Mouse (Mus musculus) embryonic stem cell, embryonic (primary cell): Measurements from ENCODE around the gene Insrr.
"Not testable (repeated sequence)": the region's sequence is repeated elsewhere in the genome, so short reads cannot be mapped to it uniquely, and the experiment has no call there.

ENCODE experiments used
- CTCF ChIA-PET, 4 experiments: fragments of 300-600 bp in 2 of 4; fragments of 350-600 bp in 2 of 4; sonication (Branson Sonifier 250); formaldehyde crosslinking; loops; one replicate each; lab custom pipeline; 2022; ENCODE audit warnings: inconsistent platforms in 2 of 4; lab: Charles Lee
- POLR2A ChIA-PET, 4 experiments: fragments of 300-600 bp in 2 of 4; fragments of 350-600 bp in 2 of 4; sonication (Branson Sonifier 250); formaldehyde crosslinking; loops; one replicate each; lab custom pipeline; 2022; ENCODE audit warnings: antibody characterized with exemption in 4 of 4, inconsistent platforms in 1 of 4; lab: Charles Lee

Gene Insrr

GRCm38 (mm10) chr3:87795336-87796277 is 1.1 kb upstream of the Insrr start:
- ChIA-PET CTCF (interaction anchor here (0.5 to 4.7 kb wide), 57 partner anchors 7 to 274 kb away, joined by 3 to 36 read pairs (median 5); partner anchors contain the start of genes Lrrc71 (in 2 of the 4), Nes (in 2 of the 4), Isg20l2 (in 1 of the 4) and Rrnad1 (in 1 of the 4)), POLR2A (interaction anchor here in 3 of 4 experiments (0.6 to 3.7 kb wide), 16 partner anchors 9 to 191 kb away, joined by 3 to 13 read pairs (median 3); partner anchors contain the start of genes Nes (in 1 of the 3) and Prcc (in 1 of the 3))

- CTCF ChIA-PET: interaction anchor here in 3 of 4 experiments (0.6 to 2.5 kb wide), 3 partner anchors 37 to 270 kb away, joined by 4 to 7 read pairs (median 4); no protein-coding TSS in a partner anchor
- POLR2A ChIA-PET: interaction anchor here in 2 of 4 experiments (0.9 to 1.3 kb wide), 3 partner anchors 76 to 139 kb away, joined by 3 read pairs; no protein-coding TSS in a partner anchor
Measured at GRCm38 (mm10) chr3:87801681-87802080, 4.9 kb downstream of the Insrr start.

GRCm38 (mm10) chr3:87804038-87804677 is 7.4 kb downstream of the Insrr start:
- ChIA-PET CTCF (interaction anchor here in 3 of 4 experiments (0.5 to 2.5 kb wide), 7 partner anchors 8 to 277 kb away, joined by 3 to 7 read pairs (median 3); partner anchors contain the start of gene Ntrk1 (in 1 of the 3)), POLR2A (interaction anchor here in 2 of 4 experiments (1.0 to 1.3 kb wide), 5 partner anchors 7 to 82 kb away, joined by 3 to 5 read pairs (median 3); partner anchors contain the start of genes Insrr (in 1 of the 2), Ntrk1 (in 1 of the 2) and Prcc (in 1 of the 2))

GRCm38 (mm10) chr3:87809322-87809962 is 12.7 kb downstream of the Insrr start:
- ChIA-PET POLR2A (interaction anchor here in 2 of 4 experiments (0.7 to 1.0 kb wide), 5 partner anchors 15 to 151 kb away, joined by 3 read pairs; partner anchors contain the start of genes Ntrk1 (in 1 of the 2) and Prcc (in 1 of the 2)), CTCF (interaction anchor here in 3 of 4 experiments (0.6 to 1.8 kb wide), 8 partner anchors 13 to 161 kb away, joined by 3 to 6 read pairs (median 4); partner anchors contain the start of gene Insrr (in 1 of the 3))

GRCm38 (mm10) chr3:87811297-87811696 is 14.5 kb downstream of the Insrr start:
- ChIA-PET POLR2A (no interaction called here), CTCF (interaction anchor here in 2 of 4 experiments (0.7 to 1.4 kb wide), 3 partner anchors 27 to 28 kb away, joined by 3 read pairs; no protein-coding TSS in a partner anchor)

GRCm38 (mm10) chr3:87812413-87812812 is 15.7 kb downstream of the Insrr start:
- CTCF ChIA-PET: interaction anchor here in 3 of 4 experiments (0.6 to 0.8 kb wide), 3 partner anchors 10 to 17 kb away, joined by 3 read pairs; no protein-coding TSS in a partner anchor

GRCm38 (mm10) chr3:87812873-87813272 is 16.1 kb downstream of the Insrr start:
- ChIA-PET CTCF (interaction anchor here in 2 of 4 experiments (0.6 to 0.8 kb wide), 2 partner anchors 16 to 69 kb away, joined by 3 read pairs; no protein-coding TSS in a partner anchor), POLR2A (no interaction called here)

More at GRCm38 (mm10) chr3:87812413-87812812, 15.7 kb downstream of the Insrr start:
- POLR2A ChIA-PET: interaction anchor here in 1 of 4 experiments (0.7 kb wide), 1 partner anchor 102 kb away, joined by 3 read pairs; no protein-coding TSS in a partner anchor

GRCm38 (mm10) chr3:87816166-87816565 is 19.4 kb downstream of the Insrr start:
- ChIA-PET POLR2A (interaction anchor here in 2 of 4 experiments (0.8 to 3.2 kb wide), 4 partner anchors 9 to 48 kb away, joined by 3 to 13 read pairs (median 4); partner anchors contain the start of genes Insrr (in 1 of the 2) and Ntrk1 (in 1 of the 2)), CTCF (interaction anchor here (0.6 to 5.9 kb wide), 21 partner anchors 8 to 67 kb away, joined by 3 to 33 read pairs (median 7); partner anchors contain the start of genes Ntrk1 (in 2 of the 4) and Lrrc71 (in 1 of the 4))

GRCm38 (mm10) chr3:87816646-87817093 is 19.9 kb downstream of the Insrr start:
- CTCF ChIA-PET: interaction anchor here (0.6 to 5.9 kb wide), 29 partner anchors 9 to 170 kb away, joined by 3 to 33 read pairs (median 5); partner anchors contain the start of genes Ntrk1 (in 2 of the 4) and Lrrc71 (in 1 of the 4)
- POLR2A ChIA-PET: interaction anchor here in 3 of 4 experiments (0.6 to 3.2 kb wide), 11 partner anchors 12 to 245 kb away, joined by 3 to 13 read pairs (median 4); partner anchors contain the start of genes Insrr (in 1 of the 3), Lrrc71 (in 1 of the 3), Ntrk1 (in 1 of the 3) and Prcc (in 1 of the 3)

- CTCF ChIA-PET: interaction anchor here in 3 of 4 experiments (1.0 to 5.9 kb wide), 11 partner anchors 14 to 169 kb away, joined by 3 to 33 read pairs (median 13); partner anchors contain the start of genes Ntrk1 (in 2 of the 3) and Lrrc71 (in 1 of the 3)
- POLR2A ChIA-PET: interaction anchor here in 2 of 4 experiments (0.8 to 1.4 kb wide), 6 partner anchors 13 to 68 kb away, joined by 3 to 4 read pairs (median 3); partner anchors contain the start of genes Ntrk1 (in 1 of the 2) and Prcc (in 1 of the 2)
Measured at GRCm38 (mm10) chr3:87818226-87818625, 21.5 kb downstream of the Insrr start.

GRCm38 (mm10) chr3:87824206-87824605 is 27.5 kb downstream of the Insrr start, which contains the start of gene Pear1:
Pear1 (minus strand) TSS chr3:87824306.
- POLR2A ChIA-PET, CTCF ChIA-PET: not testable (repeated sequence)

- CTCF ChIA-PET: interaction anchor here (0.5 to 2.0 kb wide), 17 partner anchors 10 to 133 kb away, joined by 3 to 16 read pairs (median 4); partner anchors contain the start of gene Ntrk1 (in 1 of the 4)
- POLR2A ChIA-PET: interaction anchor here in 2 of 4 experiments (0.7 to 1.1 kb wide), 4 partner anchors 11 to 152 kb away, joined by 3 to 4 read pairs (median 3); no protein-coding TSS in a partner anchor
Measured at GRCm38 (mm10) chr3:87828435-87828834, 31.7 kb downstream of the Insrr start.

- ChIA-PET POLR2A (interaction anchor here in 2 of 4 experiments (0.7 to 1.1 kb wide), 4 partner anchors 12 to 151 kb away, joined by 3 to 4 read pairs (median 3); no protein-coding TSS in a partner anchor), CTCF (interaction anchor here (0.5 to 2.0 kb wide), 17 partner anchors 10 to 132 kb away, joined by 3 to 16 read pairs (median 4); partner anchors contain the start of gene Ntrk1 (in 1 of the 4))
Measured at GRCm38 (mm10) chr3:87829025-87829424, 32.3 kb downstream of the Insrr start.

GRCm38 (mm10) chr3:87832109-87832859 is 35.5 kb downstream of the Insrr start:
- ChIA-PET CTCF (interaction anchor here in 3 of 4 experiments (1.0 to 2.5 kb wide), 6 partner anchors 13 to 129 kb away, joined by 3 to 13 read pairs (median 4); partner anchors contain the start of genes Lrrc71 (in 1 of the 3) and Ntrk1 (in 1 of the 3)), POLR2A (interaction anchor here in 2 of 4 experiments (1.2 to 3.5 kb wide), 3 partner anchors 31 to 138 kb away, joined by 3 to 12 read pairs (median 3); partner anchors contain the start of genes Nes (in 1 of the 2) and Prcc (in 1 of the 2))

GRCm38 (mm10) chr3:87833482-87833881 is 36.7 kb downstream of the Insrr start:
- CTCF ChIA-PET: interaction anchor here in 3 of 4 experiments (0.6 to 2.5 kb wide), 14 partner anchors 12 to 271 kb away, joined by 3 to 13 read pairs (median 4); partner anchors contain the start of genes Lrrc71 (in 1 of the 3) and Ntrk1 (in 1 of the 3)
- POLR2A ChIA-PET: interaction anchor here in 2 of 4 experiments (1.0 to 3.5 kb wide), 3 partner anchors 30 to 52 kb away, joined by 3 to 12 read pairs (median 3); partner anchors contain the start of gene Prcc (in 2 of the 2)
